In genomic region chr1:105999802-106000201, GRCm38 (mm10) we compare ENCODE assay signal across 32 mouse cellular contexts.
"Had no signal": no experiment of that assay in that cellular context is flagged by ENCODE, and none has a peak within 500 bp of the region (broad histone marks: within the 10 kb centered on the region; RNA-seq: fewer than 3 reads in every experiment).

No protein-coding gene starts in this region.

- H3K27me3 ChIP-seq: limb, embryonic 12.5 days; limb, embryonic 13.5 days; limb, embryonic 15.5 days; liver, embryonic 12.5 days; liver, embryonic 13.5 days; liver, embryonic 15.5 days; lung, embryonic 15.5 days; megakaryocyte, embryonic 14.5 days; midbrain, embryonic 12.5 days; midbrain, embryonic 13.5 days; midbrain, embryonic 15.5 days; neural tube, embryonic 12.5 days had no signal

- H3K4me2 ChIP-seq: limb, embryonic 12.5 days; limb, embryonic 13.5 days; limb, embryonic 15.5 days; liver, embryonic 11.5 days; liver, embryonic 12.5 days; liver, embryonic 13.5 days; liver, embryonic 15.5 days; lung, embryonic 14.5 days; lung, embryonic 15.5 days; midbrain, embryonic 11.5 days; midbrain, embryonic 12.5 days; midbrain, embryonic 13.5 days; midbrain, embryonic 15.5 days; neural tube, embryonic 12.5 days had no signal

- H3K27ac ChIP-seq: limb, embryonic 10.5 days; limb, embryonic 12.5 days; limb, embryonic 13.5 days; limb, embryonic 15.5 days; liver, embryonic 12.5 days; liver, embryonic 13.5 days; liver, embryonic 14.5 days; liver, embryonic 15.5 days; lung, embryonic 15.5 days; macrophage; midbrain, embryonic 10.5 days; midbrain, embryonic 12.5 days; midbrain, embryonic 13.5 days; midbrain, embryonic 15.5 days; neural tube, embryonic 12.5 days had no signal

- H3K9ac ChIP-seq: limb, embryonic 12.5 days; limb, embryonic 13.5 days; limb, embryonic 15.5 days; liver, embryonic 12.5 days; liver, embryonic 13.5 days; liver, embryonic 14.5 days; liver, embryonic 15.5 days; liver, postnatal 0 days; lung, embryonic 14.5 days; lung, embryonic 15.5 days; midbrain, embryonic 12.5 days; midbrain, embryonic 13.5 days; midbrain, embryonic 15.5 days; neural tube, embryonic 12.5 days had no signal

- H3K4me1 ChIP-seq: neural tube, embryonic 12.5 days had no signal

- H3K9me3 ChIP-seq: limb, embryonic 10.5 days; limb, embryonic 12.5 days; limb, embryonic 13.5 days; limb, embryonic 15.5 days; liver, embryonic 12.5 days; liver, embryonic 13.5 days; liver, embryonic 15.5 days; lung, embryonic 15.5 days; megakaryocyte, embryonic 14.5 days; midbrain, embryonic 10.5 days; midbrain, embryonic 12.5 days; midbrain, embryonic 13.5 days; midbrain, embryonic 15.5 days; neural tube, embryonic 12.5 days had no signal

- DNase-seq: left cerebral cortex, postnatal 4 days; liver; liver, embryonic 13.5 days; liver, postnatal 0 days; lung, adult 18-20 months; lung, adult 2 months; lung, embryonic 14.5 days; lung, postnatal 10 days; lung, postnatal 14 days; lung, postnatal 36 days; lung, postnatal 4 days; midbrain, embryonic 14.5 days had no signal

- H3K4me3 ChIP-seq: limb, embryonic 10.5 days; limb, embryonic 12.5 days; limb, embryonic 13.5 days; limb, embryonic 15.5 days; liver, embryonic 12.5 days; liver, embryonic 13.5 days; liver, embryonic 15.5 days; lung, embryonic 15.5 days; megakaryocyte, embryonic 14.5 days; midbrain, embryonic 10.5 days; midbrain, embryonic 12.5 days; midbrain, embryonic 13.5 days; midbrain, embryonic 15.5 days; myocyte; neural tube, embryonic 12.5 days had no signal

- ATAC-seq: liver, embryonic 12.5 days; liver, postnatal 0 days; lung, postnatal 0 days; midbrain, embryonic 13.5 days; midbrain, embryonic 15.5 days; midbrain, embryonic 16.5 days had no signal
